Mouse (Mus musculus): ENCODE measurements at regions not wholly inside any gene's neighbourhood (a gene's known extent, or its start where the extent isn't known, plus 50 kb on each side); places are given as distances from the start of the nearest gene placed in this dataset.

- WGBS, result 87% methylated on average over 11 of the region's 11 CpGs
- no peak for ATAC-seq (ENCODE audit: low FRiP score, low TSS enrichment)
- no peak overlapping the region for H3K27ac ChIP-seq (ENCODE audit: low read length)
Observed at GRCm38 (mm10) chr16:77889348-77889747, 287.5 kb upstream of the Gm11146 start.

DNA sequence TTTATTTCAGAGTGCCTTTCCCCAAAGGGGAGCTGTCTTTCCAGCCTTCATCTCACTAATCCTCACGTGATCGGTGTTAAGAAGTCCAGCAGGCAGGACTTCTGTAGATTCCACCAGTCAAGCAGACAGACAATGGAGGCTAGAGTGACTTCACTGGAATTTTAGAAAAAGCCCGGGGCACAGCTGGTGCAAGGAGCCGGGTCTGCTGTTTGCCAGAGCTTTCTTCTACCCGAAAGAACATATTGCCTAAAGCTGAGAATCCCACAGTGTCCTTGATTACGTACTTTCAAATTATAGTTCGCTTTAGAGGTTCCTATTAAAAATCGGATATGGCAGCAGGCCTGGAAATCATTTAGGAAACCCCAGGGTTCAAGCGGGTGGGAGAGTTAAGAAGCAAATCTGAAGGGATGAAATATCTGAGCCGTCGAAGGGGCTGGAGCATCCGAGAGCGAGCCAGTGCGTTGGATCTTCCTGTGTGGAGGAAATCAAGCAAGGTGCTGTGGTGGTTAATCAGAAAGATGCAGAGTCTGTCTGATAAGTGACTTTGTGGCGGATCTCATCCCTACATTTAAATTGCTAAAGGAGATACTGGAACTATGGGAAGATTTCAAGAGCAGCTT lies 283.3 kb upstream of the Gm11146 start:
- 88% methylated on average over 15 of the region's 15 CpGs for WGBS

More at GRCm38 (mm10) chr16:77889348-77889747, 287.5 kb upstream of the Gm11146 start:
- H3K9me3 ChIP-seq (ENCODE audit: low read length), result no peaks in the 10 kb centered on the region
- no peaks in the 10 kb centered on the region for H3K27me3 ChIP-seq (ENCODE audit: insufficient read depth, low read length)
- no peak overlapping the region for H3K4me2 ChIP-seq (replicated peaks; ENCODE audit: low read depth, low read length)
- H3K36me3 ChIP-seq (ENCODE audit: insufficient read depth, low read length), result no peaks in the 10 kb centered on the region
- H3K4me3 ChIP-seq (ENCODE audit: low read length), result no peak overlapping the region
- no peak overlapping the region for H3K9ac ChIP-seq (replicated peaks; ENCODE audit: low read length)
- no peaks in the 10 kb centered on the region for H3K4me1 ChIP-seq (ENCODE audit: insufficient read depth, low read length)

GRCm38 (mm10) chr16:77884495-77884894 lies 282.6 kb upstream of the Gm11146 start:
- Histone ChIP-seq H3K4me2 (replicated peaks; ENCODE audit: low read depth, low read length) (no peak overlapping the region), H3K9ac (replicated peaks; ENCODE audit: low read length) (no peak overlapping the region), H3K27me3 (ENCODE audit: insufficient read depth, low read length) (no peaks in the 10 kb centered on the region), H3K27ac (ENCODE audit: low read length) (no peak overlapping the region), H3K4me3 (ENCODE audit: low read length) (no peak overlapping the region), H3K36me3 (ENCODE audit: insufficient read depth, low read length) (no peaks in the 10 kb centered on the region), H3K4me1 (ENCODE audit: insufficient read depth, low read length) (no peaks in the 10 kb centered on the region), H3K9me3 (ENCODE audit: low read length) (no peaks in the 10 kb centered on the region)
- 91% methylated on average over 9 of the region's 9 CpGs for WGBS
- ATAC-seq (ENCODE audit: low FRiP score, low TSS enrichment), result no peak

More for the DNA sequence above, 283.3 kb upstream of the Gm11146 start:
- Histone ChIP-seq H3K9ac (replicated peaks; ENCODE audit: low read length) (no peak overlapping the region), H3K4me1 (ENCODE audit: insufficient read depth, low read length) (no peaks in the 10 kb centered on the region), H3K27me3 (ENCODE audit: insufficient read depth, low read length) (no peaks in the 10 kb centered on the region), H3K4me2 (replicated peaks; ENCODE audit: low read depth, low read length) (no peak overlapping the region), H3K4me3 (ENCODE audit: low read length) (no peak overlapping the region), H3K9me3 (ENCODE audit: low read length) (no peaks in the 10 kb centered on the region), H3K36me3 (ENCODE audit: insufficient read depth, low read length) (no peaks in the 10 kb centered on the region), H3K27ac (ENCODE audit: low read length) (no peak overlapping the region)
- ATAC-seq (ENCODE audit: low FRiP score, low TSS enrichment), result no peak

DNA sequence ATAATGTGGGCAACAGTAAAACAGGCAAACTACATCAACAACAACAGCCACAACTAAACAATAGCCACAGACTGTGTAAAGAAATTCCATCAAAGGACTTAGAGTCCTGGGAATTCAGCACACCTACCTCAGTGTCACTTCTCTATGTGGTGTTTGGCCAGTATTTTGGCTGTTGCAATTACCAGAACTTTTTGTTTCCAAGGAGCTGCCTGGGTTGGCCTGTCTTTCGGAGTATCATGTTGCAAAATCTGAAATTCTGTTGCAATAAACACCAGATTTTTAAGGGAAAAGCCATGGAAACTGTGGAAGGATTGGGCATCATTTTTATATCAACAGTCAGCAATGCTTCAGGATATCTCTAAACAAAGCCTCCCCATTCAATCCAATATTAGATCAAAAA lies 275.1 kb upstream of the Gm11146 start:
- H3K9me3 ChIP-seq (ENCODE audit: low read length), result no peaks in the 10 kb centered on the region
- no peaks in the 10 kb centered on the region for H3K4me1 ChIP-seq (ENCODE audit: insufficient read depth, low read length)
- no peaks in the 10 kb centered on the region for H3K36me3 ChIP-seq (ENCODE audit: insufficient read depth, low read length)
- 92% methylated on average over 1 of the region's 1 CpGs for WGBS
- H3K27me3 ChIP-seq (ENCODE audit: insufficient read depth, low read length), result no peaks in the 10 kb centered on the region
- no peak overlapping the region for H3K9ac ChIP-seq (replicated peaks; ENCODE audit: low read length)
- H3K27ac ChIP-seq (ENCODE audit: low read length), result no peak overlapping the region
- ATAC-seq (ENCODE audit: low FRiP score, low TSS enrichment), result no peak
- H3K4me2 ChIP-seq (replicated peaks; ENCODE audit: low read depth, low read length), result no peak overlapping the region
- no peak overlapping the region for H3K4me3 ChIP-seq (ENCODE audit: low read length)

DNA sequence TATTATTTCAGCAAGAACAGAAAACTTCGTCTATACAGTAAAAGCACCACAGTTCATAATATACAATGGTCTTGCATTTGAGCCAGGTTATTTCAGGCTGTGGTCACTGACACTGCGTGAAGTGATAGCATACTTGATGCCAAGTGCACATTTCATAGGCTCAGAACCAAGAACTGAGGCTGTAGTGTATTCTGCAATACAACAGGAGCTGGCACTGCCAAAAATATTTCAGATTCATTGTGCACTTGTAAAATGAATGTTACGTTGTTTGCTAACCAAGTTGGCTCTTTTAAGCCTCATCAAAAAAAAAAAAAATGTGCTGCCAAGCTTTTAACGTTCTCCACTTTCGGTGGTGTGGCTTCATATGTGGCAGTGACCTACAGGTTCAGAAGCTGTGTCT lies 261.4 kb upstream of the Gm11146 start:
- WGBS, result 87% methylated on average over 5 of the region's 5 CpGs
- Histone ChIP-seq H3K4me1 (ENCODE audit: insufficient read depth, low read length) (no peaks in the 10 kb centered on the region), H3K9ac (replicated peaks; ENCODE audit: low read length) (no peak overlapping the region), H3K4me3 (ENCODE audit: low read length) (no peak overlapping the region), H3K27ac (ENCODE audit: low read length) (no peak overlapping the region), H3K27me3 (ENCODE audit: insufficient read depth, low read length) (no peaks in the 10 kb centered on the region), H3K9me3 (ENCODE audit: low read length) (no peaks in the 10 kb centered on the region), H3K4me2 (replicated peaks; ENCODE audit: low read depth, low read length) (no peak overlapping the region), H3K36me3 (ENCODE audit: insufficient read depth, low read length) (no peaks in the 10 kb centered on the region)
- no peak for ATAC-seq (ENCODE audit: low FRiP score, low TSS enrichment)

- H3K9me3 ChIP-seq (ENCODE audit: low read length), result no peaks in the 10 kb centered on the region
- H3K27me3 ChIP-seq (ENCODE audit: insufficient read depth, low read length), result no peaks in the 10 kb centered on the region
- WGBS, result 93% methylated on average over 6 of the region's 6 CpGs
- H3K4me3 ChIP-seq (ENCODE audit: low read length), result no peak overlapping the region
- no peak overlapping the region for H3K27ac ChIP-seq (ENCODE audit: low read length)
- H3K9ac ChIP-seq (replicated peaks; ENCODE audit: low read length), result no peak overlapping the region
- H3K4me2 ChIP-seq (replicated peaks; ENCODE audit: low read depth, low read length), result no peak overlapping the region
- no peaks in the 10 kb centered on the region for H3K4me1 ChIP-seq (ENCODE audit: insufficient read depth, low read length)
- no peaks in the 10 kb centered on the region for H3K36me3 ChIP-seq (ENCODE audit: insufficient read depth, low read length)
- ATAC-seq (ENCODE audit: low FRiP score, low TSS enrichment), result no peak
Observed at GRCm38 (mm10) chr16:77852066-77852781, 250.3 kb upstream of the Gm11146 start.

- Histone ChIP-seq H3K9me3 (ENCODE audit: low read length) (no peaks in the 10 kb centered on the region), H3K36me3 (ENCODE audit: insufficient read depth, low read length) (no peaks in the 10 kb centered on the region), H3K27me3 (ENCODE audit: insufficient read depth, low read length) (no peaks in the 10 kb centered on the region), H3K4me1 (ENCODE audit: insufficient read depth, low read length) (no peaks in the 10 kb centered on the region), H3K4me2 (replicated peaks; ENCODE audit: low read depth, low read length) (no peak overlapping the region), H3K9ac (replicated peaks; ENCODE audit: low read length) (no peak overlapping the region), H3K27ac (ENCODE audit: low read length) (no peak overlapping the region), H3K4me3 (ENCODE audit: low read length) (no peak overlapping the region)
- ATAC-seq (ENCODE audit: low FRiP score, low TSS enrichment), result no peak
- WGBS, result 78% methylated on average over 13 of the region's 13 CpGs
Observed at GRCm38 (mm10) chr16:77851206-77852065, 249.5 kb upstream of the Gm11146 start.

GRCm38 (mm10) chr16:77835767-77836166 lies 233.9 kb upstream of the Gm11146 start:
- Histone ChIP-seq H3K4me2 (replicated peaks; ENCODE audit: low read depth, low read length) (no peak overlapping the region), H3K9ac (replicated peaks; ENCODE audit: low read length) (no peak overlapping the region), H3K9me3 (ENCODE audit: low read length) (no peaks in the 10 kb centered on the region), H3K4me3 (ENCODE audit: low read length) (no peak overlapping the region), H3K4me1 (ENCODE audit: insufficient read depth, low read length) (no peaks in the 10 kb centered on the region), H3K27ac (ENCODE audit: low read length) (no peak overlapping the region), H3K27me3 (ENCODE audit: insufficient read depth, low read length) (no peaks in the 10 kb centered on the region), H3K36me3 (ENCODE audit: insufficient read depth, low read length) (no peaks in the 10 kb centered on the region)
- ATAC-seq (ENCODE audit: low FRiP score, low TSS enrichment), result no peak
- 83% methylated on average over 2 of the region's 2 CpGs for WGBS

DNA sequence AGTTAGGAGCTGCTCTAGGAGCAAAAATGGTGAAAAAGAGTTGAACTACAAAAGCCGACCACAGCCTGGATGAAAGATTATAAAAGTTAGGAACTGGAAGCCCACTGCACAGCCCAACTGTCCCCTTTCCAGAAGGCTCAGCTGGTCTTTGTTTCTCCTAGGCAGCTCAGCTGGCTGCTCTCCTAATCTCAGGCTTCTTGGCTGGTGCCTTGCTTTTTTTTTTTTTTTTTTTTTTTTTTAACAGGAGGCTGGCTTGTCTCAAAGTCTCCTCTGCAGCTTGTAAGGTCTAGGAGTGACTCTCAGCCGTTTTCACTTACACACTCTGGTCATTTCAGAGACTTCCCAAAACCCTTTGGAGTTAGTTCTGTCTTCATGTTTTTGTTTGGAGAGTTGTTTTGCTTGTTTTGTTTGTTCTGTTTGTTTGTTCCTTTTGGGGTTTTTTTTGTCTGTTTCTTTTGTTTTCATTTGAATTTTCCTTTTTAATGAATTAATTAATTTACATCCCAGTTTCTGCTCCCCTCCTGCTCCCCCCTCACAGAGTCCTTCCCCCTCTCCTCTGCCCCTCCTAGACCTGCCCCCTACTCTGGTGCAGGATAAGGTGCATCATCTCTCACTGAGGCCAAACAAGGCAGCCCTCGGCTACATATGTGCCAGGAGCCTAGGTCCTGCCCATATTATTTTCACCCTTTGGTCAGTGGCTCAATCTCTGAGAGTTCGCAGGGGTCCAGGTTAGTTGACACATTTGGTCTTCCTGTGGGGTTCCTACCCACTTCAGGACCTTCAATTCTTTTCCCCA lies 225.6 kb upstream of the Gm11146 start:
- no peaks in the 10 kb centered on the region for H3K36me3 ChIP-seq (ENCODE audit: insufficient read depth, low read length)
- WGBS, result 70% methylated on average over 4 of the region's 4 CpGs
- H3K4me3 ChIP-seq (ENCODE audit: low read length), result no peak overlapping the region
- ATAC-seq (ENCODE audit: low FRiP score, low TSS enrichment), result 0 out of 2 replicates have a peak, but pooled peaks have one; percentile 67
- H3K9me3 ChIP-seq (ENCODE audit: low read length), result no peaks in the 10 kb centered on the region
- no peaks in the 10 kb centered on the region for H3K27me3 ChIP-seq (ENCODE audit: insufficient read depth, low read length)
- H3K27ac ChIP-seq (ENCODE audit: low read length), result no peak overlapping the region; the same call in 1 of the 2 replicates
- H3K4me2 ChIP-seq (replicated peaks; ENCODE audit: low read depth, low read length), result no peak overlapping the region
- H3K9ac ChIP-seq (replicated peaks; ENCODE audit: low read length), result no peak overlapping the region
- H3K4me1 ChIP-seq (ENCODE audit: insufficient read depth, low read length), result 0 out of 2 replicates have a peak, but pooled peaks cover 3% of the 10 kb centered on the region

Data from kidney, embryonic 16.5 days (tissue).